Mouse (Mus musculus): ENCODE data around the gene Spryd3. TPM values are rescaled to one million over a fixed set of nuclear protein-coding genes. Genes with fewer than 3 reads are reported as not detected.
A peak's percentile ranks its signal among the peaks of the same experiment; 100 is the strongest.

The Spryd3 gene
- polyA plus RNA-seq, 1 experiment = 47.1 TPM

DNA sequence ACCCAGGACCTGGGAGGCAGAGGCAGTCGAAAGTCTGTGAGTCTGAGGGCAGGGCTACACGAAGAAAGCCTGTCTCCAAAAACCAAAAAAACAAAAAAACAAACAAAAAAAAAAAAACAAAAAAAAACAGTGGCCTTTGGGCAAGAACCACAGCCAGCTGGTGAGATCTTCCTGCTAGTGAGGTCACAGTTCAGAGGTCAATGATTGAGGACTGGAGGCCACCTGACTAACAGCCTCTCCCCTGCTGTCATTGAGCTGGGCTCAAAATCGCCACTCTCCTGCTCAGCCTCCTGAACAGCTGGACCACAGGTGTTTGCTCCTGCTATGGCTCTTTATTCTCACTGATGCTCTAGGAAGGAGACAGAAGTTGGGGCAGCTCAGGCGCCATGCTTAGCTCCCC is 16.6 kb upstream of the Spryd3 start:
- H3K79me3 ChIP-seq (ENCODE audit: low read depth) = no peaks in the 10 kb centered on the region
- H3K36me3 ChIP-seq (ENCODE audit: control insufficient read depth, insufficient read depth) = peaks cover 17% of the 10 kb centered on the region
- H3K79me2 ChIP-seq (ENCODE audit: control insufficient read depth, insufficient read depth) = peaks cover 5% of the 10 kb centered on the region
- H3K4me3 ChIP-seq (ENCODE audit: insufficient read depth, poor library complexity, severe bottlenecking) = no peak overlapping the region
- H3K27me3 ChIP-seq (ENCODE audit: control insufficient read depth, insufficient read depth, insufficient read length) = no peaks in the 10 kb centered on the region
- no peak for TF ChIP-seq MYOG (IDR thresholded peaks at IDR 0.05; ENCODE audit: control insufficient read depth, extremely low read depth, insufficient read length)
- TF ChIP-seq CTCF (IDR thresholded peaks at IDR 0.05; ENCODE audit: control insufficient read depth, insufficient read depth, insufficient read length) = no peak
- no peak for TF ChIP-seq MAX (IDR thresholded peaks at IDR 0.05)
- TF ChIP-seq USF1 (IDR thresholded peaks at IDR 0.05; ENCODE audit: low read depth) = no peak
- TF ChIP-seq CEBPB (IDR thresholded peaks at IDR 0.05; ENCODE audit: low read depth) = no peak
- no peak for TF ChIP-seq MYOD1 (IDR thresholded peaks at IDR 0.05; ENCODE audit: control insufficient read depth, insufficient read length, low read depth)
- no peak for TF ChIP-seq FOSL1 (IDR thresholded peaks at IDR 0.05; ENCODE audit: insufficient read depth, low read length, poor library complexity, severe bottlenecking)
- no peak overlapping the region for H3ac ChIP-seq (ENCODE audit: control insufficient read depth, insufficient read length, low read depth)

DNA sequence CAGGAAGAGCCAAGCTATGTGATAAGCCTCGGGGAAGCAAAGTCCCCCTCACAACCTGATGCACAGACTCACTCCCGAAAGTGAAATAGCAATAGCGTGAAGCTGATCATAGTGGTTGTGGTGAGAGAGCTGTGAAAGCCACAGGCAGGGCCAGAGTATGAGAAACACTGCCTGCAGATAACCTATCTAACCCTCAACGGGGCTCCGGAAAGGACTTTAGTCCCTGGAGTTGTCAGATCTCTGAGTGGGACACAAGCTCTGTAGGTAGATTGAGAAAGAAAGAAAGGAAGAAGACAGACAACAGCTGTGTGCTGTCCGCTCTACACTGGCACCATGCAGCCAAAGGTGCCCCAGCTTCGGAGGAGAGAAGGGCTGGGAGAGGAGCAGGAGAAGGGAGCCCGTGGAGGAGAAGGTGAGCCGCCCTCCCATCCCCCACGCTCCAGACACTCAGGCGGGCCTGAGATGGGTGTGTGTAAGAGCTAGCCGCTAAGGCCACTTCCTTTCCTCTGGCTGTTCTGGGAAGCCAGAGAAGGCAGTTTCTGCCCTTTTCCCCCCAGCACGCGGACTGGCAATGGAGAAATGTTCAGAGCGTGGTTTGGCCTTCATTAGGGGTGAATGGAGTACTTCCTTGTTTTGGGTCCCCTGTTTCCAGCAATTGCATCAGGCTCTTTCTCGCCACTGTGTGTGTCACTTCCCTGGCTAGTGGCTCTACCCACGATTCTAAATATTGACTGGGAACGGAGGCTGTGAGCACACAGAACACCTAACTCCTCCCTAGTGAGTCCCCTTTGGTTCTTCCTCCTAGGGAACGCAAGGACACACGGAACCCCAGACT is 14.5 kb upstream of the Spryd3 start, which contains the start of gene Soat2:
Gene Soat2 (plus strand): TSS at position 226 of the 835 bp plus-strand sequence.
- Histone ChIP-seq H3ac (ENCODE audit: control insufficient read depth, insufficient read length, low read depth) (no peak within 1 kb of the TSS), H3K36me3 (ENCODE audit: control insufficient read depth, insufficient read depth) (peaks cover 17% of the 10 kb centered on the region), H3K79me3 (ENCODE audit: low read depth) (no peaks in the 10 kb centered on the region), H3K79me2 (ENCODE audit: control insufficient read depth, insufficient read depth) (peaks cover 20% of the 10 kb centered on the region), H3K4me3 (ENCODE audit: insufficient read depth, poor library complexity, severe bottlenecking) (no peak within 1 kb of the TSS), H3K27me3 (ENCODE audit: control insufficient read depth, insufficient read depth, insufficient read length) (no peaks in the 10 kb centered on the region)
- TF ChIP-seq USF1 (IDR thresholded peaks at IDR 0.05; ENCODE audit: low read depth) (no peak), MYOG (IDR thresholded peaks at IDR 0.05; ENCODE audit: control insufficient read depth, extremely low read depth, insufficient read length) (no peak), CEBPB (IDR thresholded peaks at IDR 0.05; ENCODE audit: low read depth) (no peak), MAX (IDR thresholded peaks at IDR 0.05) (no peak), CTCF (IDR thresholded peaks at IDR 0.05; ENCODE audit: control insufficient read depth, insufficient read depth, insufficient read length) (no peak), FOSL1 (IDR thresholded peaks at IDR 0.05; ENCODE audit: insufficient read depth, low read length, poor library complexity, severe bottlenecking) (no peak), MYOD1 (IDR thresholded peaks at IDR 0.05; ENCODE audit: control insufficient read depth, insufficient read length, low read depth) (no peak)

DNA sequence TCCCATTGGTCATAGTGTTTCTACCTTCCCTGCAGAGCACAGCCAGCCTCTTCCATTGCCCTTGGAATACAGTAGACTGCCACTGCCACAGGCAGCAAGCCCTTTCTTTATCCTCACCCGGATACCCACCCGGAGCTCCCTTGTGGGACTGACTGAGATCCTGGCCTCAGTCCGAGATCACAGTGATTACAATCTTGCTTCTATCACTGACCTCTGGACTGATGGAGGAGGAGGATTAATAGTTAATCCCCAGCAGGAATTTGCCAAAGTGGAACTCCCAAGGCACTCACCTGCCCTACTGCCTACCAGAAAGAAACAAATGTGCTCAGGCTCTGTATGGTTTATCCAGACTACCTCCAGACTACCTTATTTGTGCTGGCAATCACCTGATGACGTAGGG is 13.5 kb upstream of the Spryd3 start:
- H3K79me3 ChIP-seq (ENCODE audit: low read depth) = no peaks in the 10 kb centered on the region
- no peak overlapping the region for H3K4me3 ChIP-seq (ENCODE audit: insufficient read depth, poor library complexity, severe bottlenecking)

DNA sequence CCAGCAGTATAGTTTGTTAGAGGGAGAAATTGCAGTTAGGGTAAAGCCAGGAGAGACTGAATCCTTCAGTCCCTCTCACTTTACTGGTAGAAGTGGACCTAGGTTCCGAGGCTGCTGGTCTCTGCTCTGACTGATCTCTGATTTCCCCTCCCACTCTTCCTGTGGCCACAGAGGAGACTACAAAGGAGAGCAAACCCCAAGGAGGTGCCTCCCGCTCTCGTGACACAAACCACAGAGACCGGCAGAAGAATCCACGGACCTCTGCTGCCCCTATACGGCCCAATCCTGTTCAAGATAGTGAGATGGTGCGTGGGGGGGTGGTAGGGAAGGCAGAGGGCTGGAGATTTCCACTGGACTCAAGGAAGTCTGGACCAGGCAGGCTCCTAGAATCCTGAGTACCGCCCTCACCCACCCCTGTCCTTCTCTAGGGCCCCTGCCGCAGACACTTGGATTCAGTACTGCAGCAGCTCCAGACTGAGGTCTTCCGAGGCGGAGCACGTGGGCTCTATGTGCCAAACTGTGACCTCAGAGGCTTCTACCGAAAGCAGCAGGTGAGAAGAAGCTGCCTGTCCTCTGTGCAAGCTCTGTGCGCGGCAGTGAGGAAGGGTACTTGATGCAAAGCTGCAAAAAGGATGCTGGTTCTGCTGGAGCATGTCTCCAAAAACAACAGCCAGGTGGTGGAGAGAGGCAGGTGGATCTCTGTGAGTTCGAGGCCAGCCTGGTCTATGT is 11.8 kb upstream of the Spryd3 start:
- no peaks in the 10 kb centered on the region for H3K79me3 ChIP-seq (ENCODE audit: low read depth)
- peaks cover 17% of the 10 kb centered on the region for H3K36me3 ChIP-seq (ENCODE audit: control insufficient read depth, insufficient read depth)
- no peak overlapping the region for H3K4me3 ChIP-seq (ENCODE audit: insufficient read depth, poor library complexity, severe bottlenecking)
- peak overlapping the region; percentile 12 for H3ac ChIP-seq (ENCODE audit: control insufficient read depth, insufficient read length, low read depth)
- no peaks in the 10 kb centered on the region for H3K27me3 ChIP-seq (ENCODE audit: control insufficient read depth, insufficient read depth, insufficient read length)
- no peak for TF ChIP-seq MYOD1 (IDR thresholded peaks at IDR 0.05; ENCODE audit: control insufficient read depth, insufficient read length, low read depth)
- no peak for TF ChIP-seq MYOG (IDR thresholded peaks at IDR 0.05; ENCODE audit: control insufficient read depth, extremely low read depth, insufficient read length)
- H3K79me2 ChIP-seq (ENCODE audit: control insufficient read depth, insufficient read depth) = peaks cover 39% of the 10 kb centered on the region

More for the DNA sequence above, 13.5 kb upstream of the Spryd3 start:
- Histone ChIP-seq H3K79me2 (ENCODE audit: control insufficient read depth, insufficient read depth) (peaks cover 26% of the 10 kb centered on the region), H3ac (ENCODE audit: control insufficient read depth, insufficient read length, low read depth) (no peak overlapping the region), H3K36me3 (ENCODE audit: control insufficient read depth, insufficient read depth) (peaks cover 17% of the 10 kb centered on the region), H3K27me3 (ENCODE audit: control insufficient read depth, insufficient read depth, insufficient read length) (no peaks in the 10 kb centered on the region)
- TF ChIP-seq USF1 (IDR thresholded peaks at IDR 0.05; ENCODE audit: low read depth) (no peak), MYOD1 (IDR thresholded peaks at IDR 0.05; ENCODE audit: control insufficient read depth, insufficient read length, low read depth) (no peak), MYOG (IDR thresholded peaks at IDR 0.05; ENCODE audit: control insufficient read depth, extremely low read depth, insufficient read length) (no peak), CEBPB (IDR thresholded peaks at IDR 0.05; ENCODE audit: low read depth) (no peak)

DNA sequence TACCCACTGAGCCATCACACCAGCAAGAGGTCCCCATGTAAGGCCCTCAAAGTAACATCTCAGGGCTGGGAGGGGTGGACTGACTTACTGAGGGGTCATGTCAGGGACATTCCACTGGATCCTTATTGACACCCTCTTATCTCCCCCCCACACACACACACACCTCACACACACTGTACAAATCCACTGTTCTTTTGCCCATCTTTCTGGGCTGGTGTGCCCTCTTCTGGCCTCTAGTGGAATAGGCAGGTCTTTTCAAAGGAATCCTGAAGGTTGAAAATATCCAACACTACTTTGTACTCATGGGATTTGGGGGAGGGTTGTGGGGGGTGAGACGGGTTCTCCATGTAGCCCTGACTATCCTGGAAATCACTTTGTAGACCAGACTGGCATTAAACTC is 10.8 kb upstream of the Spryd3 start:
- H3K79me2 ChIP-seq (ENCODE audit: control insufficient read depth, insufficient read depth) = peaks cover 39% of the 10 kb centered on the region
- H3K36me3 ChIP-seq (ENCODE audit: control insufficient read depth, insufficient read depth) = peaks cover 17% of the 10 kb centered on the region
- no peaks in the 10 kb centered on the region for H3K27me3 ChIP-seq (ENCODE audit: control insufficient read depth, insufficient read depth, insufficient read length)
- H3ac ChIP-seq (ENCODE audit: control insufficient read depth, insufficient read length, low read depth) = no peak overlapping the region
- H3K79me3 ChIP-seq (ENCODE audit: low read depth) = no peaks in the 10 kb centered on the region
- no peak overlapping the region for H3K4me3 ChIP-seq (ENCODE audit: insufficient read depth, poor library complexity, severe bottlenecking)
- TF ChIP-seq MYOD1 (IDR thresholded peaks at IDR 0.05; ENCODE audit: control insufficient read depth, insufficient read length, low read depth) = no peak
- peak; percentile 30 for TF ChIP-seq CTCF (IDR thresholded peaks at IDR 0.05; ENCODE audit: control insufficient read depth, insufficient read depth, insufficient read length)
- TF ChIP-seq USF1 (IDR thresholded peaks at IDR 0.05; ENCODE audit: low read depth) = no peak
- no peak for TF ChIP-seq MAX (IDR thresholded peaks at IDR 0.05)
- TF ChIP-seq CEBPB (IDR thresholded peaks at IDR 0.05; ENCODE audit: low read depth) = no peak
- TF ChIP-seq MYOG (IDR thresholded peaks at IDR 0.05; ENCODE audit: control insufficient read depth, extremely low read depth, insufficient read length) = no peak
- TF ChIP-seq FOSL1 (IDR thresholded peaks at IDR 0.05; ENCODE audit: insufficient read depth, low read length, poor library complexity, severe bottlenecking) = no peak

All from C2C12 (cell line).